Mouse (Mus musculus) ES-E14 (cell line): ENCODE results near the gene Kera.

Source experiments
- CHD2 ChIP-seq: IDR thresholded peaks from 2 replicates; pipeline ENCODE4 v1.6.1; 2014; ENCODE audit warnings: mild to moderate bottlenecking, low read depth, low read length, inconsistent platforms
- MAFK ChIP-seq: IDR thresholded peaks from 2 replicates; pipeline ENCODE4 v1.6.1; 2014; ENCODE audit warnings: mild to moderate bottlenecking, low read depth, low read length, inconsistent platforms; ENCODE audit not compliant: insufficient read depth
- ZC3H11A ChIP-seq: IDR thresholded peaks from 2 replicates; pipeline ENCODE4 v1.6.1; 2012; ENCODE audit warnings: low read depth, mild to moderate bottlenecking, inconsistent platforms, low read length, borderline replicate concordance
- ZNF384 ChIP-seq: IDR thresholded peaks from 2 replicates; pipeline ENCODE4 v1.6.1; 2012; ENCODE audit warnings: low read depth, low read length, inconsistent platforms

- TF ChIP-seq ZNF384 (no peak), MAFK (no peak), ZC3H11A (no peak), CHD2 (no peak)
Measured at GRCm38 (mm10) chr10:97643768-97644167, 37.1 kb downstream of the Kera start, which contains the start of gene Epyc.
